Mouse (Mus musculus): ENCODE data around the gene Nt5c. TPM values are rescaled to one million over a fixed set of nuclear protein-coding genes. Genes with fewer than 3 reads are reported as not detected.
A peak's percentile ranks its signal among the peaks of the same experiment; 100 is the strongest.

The Nt5c gene
- polyA plus RNA-seq, 1 experiment from 2014 or later, result 107 TPM

- Histone ChIP-seq H3K27me3 (replicated peaks; ENCODE audit: control insufficient read depth, insufficient read depth, low read length) (no peaks in the 10 kb centered on the region), H3K4me1 (ENCODE audit: control insufficient read depth, insufficient read depth, low read length) (no peaks in the 10 kb centered on the region), H3K4me2 (ENCODE audit: low read length) (no peak overlapping the region), H3K9ac (ENCODE audit: low read length) (no peak overlapping the region), H3K9me3 (replicated peaks; ENCODE audit: control insufficient read depth, low read length) (no peaks in the 10 kb centered on the region), H3K27ac (ENCODE audit: low read depth, low read length) (no peak overlapping the region), H3K4me3 (ENCODE audit: low read depth, low read length) (no peak overlapping the region), H3K36me3 (ENCODE audit: control insufficient read depth, insufficient read depth, low read length) (peaks cover 58% of the 10 kb centered on the region)
- no peak for ATAC-seq
- no peak for DNase-seq (ENCODE audit: low spot score)
- WGBS, result 87% methylated on average over 2 of the region's 2 CpGs
These were observed 30.6 kb upstream of the Nt5c start for GRCm38 (mm10) chr11:115522238-115522637.

- Histone ChIP-seq H3K4me1 (ENCODE audit: control insufficient read depth, insufficient read depth, low read length) (no peaks in the 10 kb centered on the region), H3K9me3 (replicated peaks; ENCODE audit: control insufficient read depth, low read length) (no peaks in the 10 kb centered on the region), H3K36me3 (ENCODE audit: control insufficient read depth, insufficient read depth, low read length) (peaks cover 46% of the 10 kb centered on the region), H3K27ac (ENCODE audit: low read depth, low read length) (no peak overlapping the region), H3K4me3 (ENCODE audit: low read depth, low read length) (no peak overlapping the region), H3K4me2 (ENCODE audit: low read length) (no peak overlapping the region), H3K9ac (ENCODE audit: low read length) (no peak overlapping the region), H3K27me3 (replicated peaks; ENCODE audit: control insufficient read depth, insufficient read depth, low read length) (no peaks in the 10 kb centered on the region)
- 82% methylated on average over 4 of the region's 4 CpGs for WGBS
- no peak for ATAC-seq
- no peak for DNase-seq (ENCODE audit: low spot score)
These were observed 29.4 kb upstream of the Nt5c start for GRCm38 (mm10) chr11:115521080-115521479.

- ATAC-seq, result no peak
- 56% methylated on average over 2 of the region's 2 CpGs for WGBS
- H3K4me3 ChIP-seq (ENCODE audit: low read depth, low read length), result no peak overlapping the region
- H3K9ac ChIP-seq (ENCODE audit: low read length), result no peak overlapping the region
- H3K27ac ChIP-seq (ENCODE audit: low read depth, low read length), result no peak overlapping the region
- no peaks in the 10 kb centered on the region for H3K9me3 ChIP-seq (replicated peaks; ENCODE audit: control insufficient read depth, low read length)
- no peak overlapping the region for H3K4me2 ChIP-seq (ENCODE audit: low read length)
- no peaks in the 10 kb centered on the region for H3K27me3 ChIP-seq (replicated peaks; ENCODE audit: control insufficient read depth, insufficient read depth, low read length)
- DNase-seq (ENCODE audit: low spot score), result no peak
- peaks cover 38% of the 10 kb centered on the region for H3K36me3 ChIP-seq (ENCODE audit: control insufficient read depth, insufficient read depth, low read length)
- H3K4me1 ChIP-seq (ENCODE audit: control insufficient read depth, insufficient read depth, low read length), result no peaks in the 10 kb centered on the region
These were observed 28.6 kb upstream of the Nt5c start for GRCm38 (mm10) chr11:115520218-115520617.

GRCm38 (mm10) chr11:115519581-115519980 lies 27.9 kb upstream of the Nt5c start:
- ATAC-seq, result no peak
- Histone ChIP-seq H3K9ac (ENCODE audit: low read length) (no peak overlapping the region), H3K27me3 (replicated peaks; ENCODE audit: control insufficient read depth, insufficient read depth, low read length) (no peaks in the 10 kb centered on the region), H3K4me1 (ENCODE audit: control insufficient read depth, insufficient read depth, low read length) (no peaks in the 10 kb centered on the region), H3K36me3 (ENCODE audit: control insufficient read depth, insufficient read depth, low read length) (peaks cover 31% of the 10 kb centered on the region), H3K4me2 (ENCODE audit: low read length) (no peak overlapping the region), H3K4me3 (ENCODE audit: low read depth, low read length) (no peak overlapping the region), H3K9me3 (replicated peaks; ENCODE audit: control insufficient read depth, low read length) (no peaks in the 10 kb centered on the region), H3K27ac (ENCODE audit: low read depth, low read length) (no peak overlapping the region)
- whole genome bisulfite sequencing, result 96% methylated on average over 3 of the region's 3 CpGs
- DNase-seq (ENCODE audit: low spot score), result no peak

- no peak overlapping the region for H3K27ac ChIP-seq (ENCODE audit: low read depth, low read length)
- no peak overlapping the region for H3K4me3 ChIP-seq (ENCODE audit: low read depth, low read length)
- peaks cover 23% of the 10 kb centered on the region for H3K36me3 ChIP-seq (ENCODE audit: control insufficient read depth, insufficient read depth, low read length)
- H3K9me3 ChIP-seq (replicated peaks; ENCODE audit: control insufficient read depth, low read length), result no peaks in the 10 kb centered on the region
- no peaks in the 10 kb centered on the region for H3K4me1 ChIP-seq (ENCODE audit: control insufficient read depth, insufficient read depth, low read length)
- ATAC-seq, result no peak
- no peak overlapping the region for H3K9ac ChIP-seq (ENCODE audit: low read length)
- H3K4me2 ChIP-seq (ENCODE audit: low read length), result no peak overlapping the region
- H3K27me3 ChIP-seq (replicated peaks; ENCODE audit: control insufficient read depth, insufficient read depth, low read length), result no peaks in the 10 kb centered on the region
- 76% methylated on average over 9 of the region's 9 CpGs for WGBS
- no peak for DNase-seq (ENCODE audit: low spot score)
These were observed 27.0 kb upstream of the Nt5c start for GRCm38 (mm10) chr11:115518693-115519092.

GRCm38 (mm10) chr11:115516942-115517341 lies 25.3 kb upstream of the Nt5c start:
- DNase-seq (ENCODE audit: low spot score) (no peak), ATAC-seq (no peak)
- Histone ChIP-seq H3K9ac (ENCODE audit: low read length) (no peak overlapping the region), H3K27ac (ENCODE audit: low read depth, low read length) (no peak overlapping the region), H3K27me3 (replicated peaks; ENCODE audit: control insufficient read depth, insufficient read depth, low read length) (no peaks in the 10 kb centered on the region), H3K4me3 (ENCODE audit: low read depth, low read length) (no peak overlapping the region), H3K4me1 (ENCODE audit: control insufficient read depth, insufficient read depth, low read length) (no peaks in the 10 kb centered on the region), H3K4me2 (ENCODE audit: low read length) (no peak overlapping the region), H3K36me3 (ENCODE audit: control insufficient read depth, insufficient read depth, low read length) (peaks cover 12% of the 10 kb centered on the region), H3K9me3 (replicated peaks; ENCODE audit: control insufficient read depth, low read length) (no peaks in the 10 kb centered on the region)
- WGBS, result 83% methylated on average over 5 of the region's 5 CpGs

GRCm38 (mm10) chr11:115515021-115515420 lies 23.4 kb upstream of the Nt5c start:
- Histone ChIP-seq H3K36me3 (ENCODE audit: control insufficient read depth, insufficient read depth, low read length) (no peaks in the 10 kb centered on the region), H3K4me2 (ENCODE audit: low read length) (peak overlapping the region; percentile 43; the same call in 1 of the 2 replicates), H3K27ac (ENCODE audit: low read depth, low read length) (no peak overlapping the region), H3K4me1 (ENCODE audit: control insufficient read depth, insufficient read depth, low read length) (peaks cover 15% of the 10 kb centered on the region), H3K27me3 (replicated peaks; ENCODE audit: control insufficient read depth, insufficient read depth, low read length) (no peaks in the 10 kb centered on the region), H3K9ac (ENCODE audit: low read length) (no peak overlapping the region), H3K9me3 (replicated peaks; ENCODE audit: control insufficient read depth, low read length) (no peaks in the 10 kb centered on the region), H3K4me3 (ENCODE audit: low read depth, low read length) (no peak overlapping the region)
- ATAC-seq, result no peak
- DNase-seq (ENCODE audit: low spot score), result no peak
- WGBS, result 74% methylated on average over 6 of the region's 6 CpGs

GRCm38 (mm10) chr11:115514238-115514663 lies 22.6 kb upstream of the Nt5c start, which contains the start of gene Jpt1:
Gene Jpt1 (minus strand): TSS chr11:115514387.
- H3K27me3 ChIP-seq (replicated peaks; ENCODE audit: control insufficient read depth, insufficient read depth, low read length), result no peaks in the 10 kb centered on the region
- DNase-seq (ENCODE audit: low spot score) (peak; percentile 99), ATAC-seq (peak; percentile 98)
- peak within 1 kb of the TSS; percentile 91 for H3K4me2 ChIP-seq (ENCODE audit: low read length)
- H3K9ac ChIP-seq (ENCODE audit: low read length), result peak within 1 kb of the TSS; percentile 100
- peaks cover 20% of the 10 kb centered on the region for H3K4me1 ChIP-seq (ENCODE audit: control insufficient read depth, insufficient read depth, low read length)
- peak within 1 kb of the TSS; percentile 100 for H3K4me3 ChIP-seq (ENCODE audit: low read depth, low read length)
- no peaks in the 10 kb centered on the region for H3K36me3 ChIP-seq (ENCODE audit: control insufficient read depth, insufficient read depth, low read length)
- WGBS, result under 1% methylated on average over 24 of the region's 24 CpGs
- H3K27ac ChIP-seq (ENCODE audit: low read depth, low read length), result peak within 1 kb of the TSS; percentile 83
- no peaks in the 10 kb centered on the region for H3K9me3 ChIP-seq (replicated peaks; ENCODE audit: control insufficient read depth, low read length)

GRCm38 (mm10) chr11:115513271-115514237 lies 21.9 kb upstream of the Nt5c start:
- Histone ChIP-seq H3K36me3 (ENCODE audit: control insufficient read depth, insufficient read depth, low read length) (0 out of 2 replicates have a peak, but pooled peaks cover 4% of the 10 kb centered on the region), H3K4me2 (ENCODE audit: low read length) (peak overlapping the region; percentile 91), H3K9me3 (replicated peaks; ENCODE audit: control insufficient read depth, low read length) (no peaks in the 10 kb centered on the region), H3K4me1 (ENCODE audit: control insufficient read depth, insufficient read depth, low read length) (peaks cover 25% of the 10 kb centered on the region), H3K27me3 (replicated peaks; ENCODE audit: control insufficient read depth, insufficient read depth, low read length) (no peaks in the 10 kb centered on the region), H3K9ac (ENCODE audit: low read length) (peak overlapping the region; percentile 100), H3K27ac (ENCODE audit: low read depth, low read length) (peak overlapping the region; percentile 83), H3K4me3 (ENCODE audit: low read depth, low read length) (peak overlapping the region; percentile 100)
- ATAC-seq (peak; percentile 71), DNase-seq (ENCODE audit: low spot score) (peak; percentile 69)
- WGBS, result under 1% methylated on average over 55 of the region's 57 CpGs
